ENCODE assay signal across 12 mouse cellular contexts in the genomic region with DNA sequence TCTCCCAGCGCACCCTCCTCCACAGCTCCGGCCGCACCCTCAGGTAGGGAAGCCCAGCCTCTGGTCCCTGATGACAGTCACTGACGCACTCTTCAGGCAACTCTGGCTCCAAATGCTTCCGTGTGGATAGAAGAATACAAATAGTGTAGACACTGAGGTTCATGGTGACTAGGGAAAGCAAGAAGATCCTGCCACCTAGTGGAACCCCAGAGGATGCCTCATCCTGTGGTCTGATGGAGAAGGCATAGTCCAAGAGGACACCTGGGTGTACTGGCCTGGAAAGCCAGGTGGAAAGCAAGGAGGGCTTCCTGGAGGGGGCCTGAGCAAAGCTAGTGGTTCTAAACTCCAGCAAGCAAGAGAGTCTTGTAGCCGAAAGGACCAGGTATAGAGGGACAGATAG. TPM values are rescaled to one million over a fixed set of nuclear protein-coding genes. Genes with fewer than 3 reads are reported as not detected.
DNase-seq lines count a peak whose midpoint lies in the region; ATAC-seq and TF ChIP-seq lines count a peak whose summit lies in the region.
"Had no signal": no experiment of that assay in that cellular context is flagged by ENCODE, and none has a peak within 500 bp of the region (broad histone marks: within the 10 kb centered on the region; RNA-seq: fewer than 3 reads in every experiment).

No protein-coding gene starts in this region.

- ATAC-seq in kidney, postnatal 0 days (replicated peaks; ENCODE audit: low FRiP score, low read depth): 0 out of 2 replicates have a peak, but pooled peaks have one; percentile 34
- no peak for ATAC-seq in erythroblast, adult 5-6 weeks (replicated peaks; ENCODE audit: low FRiP score, poor library complexity, severe bottlenecking)

- peak; percentile 63 for TF ChIP-seq CTCF in kidney, postnatal 0 days (IDR thresholded peaks at IDR 0.05; ENCODE audit: low read depth)
- TF ChIP-seq CTCF in bone marrow macrophage, adult 2 months (IDR thresholded peaks at IDR 0.05; ENCODE audit: low read depth, low read length): 0 out of 2 replicates have a peak, but pooled peaks have one; percentile 10

- H3K4me1 ChIP-seq in kidney, postnatal 0 days (replicated peaks; ENCODE audit: insufficient read depth, low read length): no peaks in the 10 kb centered on the region
- peaks cover 4% of the 10 kb centered on the region for H3K4me1 ChIP-seq in bone marrow macrophage, adult 2 months (ENCODE audit: control insufficient read depth, insufficient read depth, low read length)
- H3K4me1 ChIP-seq: lung, embryonic 15.5 days; midbrain, embryonic 12.5 days had no signal

- H3K36me3 ChIP-seq in kidney, postnatal 0 days (ENCODE audit: insufficient read depth, low read length): no peaks in the 10 kb centered on the region
- H3K36me3 ChIP-seq: lung, embryonic 15.5 days; midbrain, embryonic 12.5 days; neural tube, embryonic 15.5 days had no signal

- H3K9ac ChIP-seq in kidney, postnatal 0 days (ENCODE audit: low read depth, low read length): no peak overlapping the region
- H3K9ac ChIP-seq: lung, embryonic 15.5 days; midbrain, embryonic 12.5 days; neural tube, embryonic 15.5 days had no signal

- TF ChIP-seq POLR2A in bone marrow macrophage, adult 2 months (IDR thresholded peaks at IDR 0.05; ENCODE audit: borderline replicate concordance, low read depth, low read length): no peak

- WGBS in kidney, postnatal 0 days: 72% methylated on average over 6 of the region's 6 CpGs

- no peaks in the 10 kb centered on the region for H3K9me3 ChIP-seq in kidney, postnatal 0 days (replicated peaks; ENCODE audit: low read length)
- H3K9me3 ChIP-seq: lung, embryonic 15.5 days; midbrain, embryonic 12.5 days; neural tube, embryonic 15.5 days had no signal

- no peaks in the 10 kb centered on the region for H3K27me3 ChIP-seq in kidney, postnatal 0 days (ENCODE audit: insufficient read depth, low read length)
- H3K27me3 ChIP-seq: lung, embryonic 15.5 days had no signal

- H3K27ac ChIP-seq in kidney, postnatal 0 days: no peak overlapping the region
- no peak overlapping the region for H3K27ac ChIP-seq in bone marrow macrophage, adult 2 months (ENCODE audit: insufficient read depth, low read depth, low read length)
- H3K27ac ChIP-seq: lung, embryonic 15.5 days; midbrain, embryonic 12.5 days; neural tube, embryonic 15.5 days had no signal

- no peak overlapping the region for H3K4me2 ChIP-seq in kidney, postnatal 0 days (ENCODE audit: low read length)
- H3K4me2 ChIP-seq: lung, embryonic 15.5 days; midbrain, embryonic 12.5 days; neural tube, embryonic 15.5 days had no signal

- no peak overlapping the region for H3K4me3 ChIP-seq in kidney, postnatal 0 days (replicated peaks; ENCODE audit: low read depth, low read length)
- H3K4me3 ChIP-seq in bone marrow macrophage, adult 2 months (ENCODE audit: insufficient read depth, low read length): no peak overlapping the region
- H3K4me3 ChIP-seq: lung, embryonic 15.5 days; midbrain, embryonic 12.5 days; neural tube, embryonic 15.5 days had no signal

- peak; percentile 7 for DNase-seq in cerebellum, adult 9-10 months
- DNase-seq in cerebellum, adult 8-10 months: no peak
- DNase-seq in kidney, postnatal 0 days (ENCODE audit: low spot score): no peak
- no peak for DNase-seq in kidney, postnatal 25 days
- DNase-seq in 3T3-L1 (ENCODE audit: low read depth, low spot score): peak; percentile 33
- DNase-seq in spleen, postnatal 14 days (ENCODE audit: low spot score in 2 of 2): no peak
- DNase-seq: gastrocnemius, postnatal 36 days had no signal

RNA-seq across cellular contexts. Expression of gene Ass1, which starts 49.1 kb away (rescaled TPM):
- polyA plus RNA-seq in kidney, postnatal 0 days (2015; fragmentation: Nextera tagmentation; extraction: Ambion mirVana): 319 and 427 TPM in 2 replicates
- polyA plus RNA-seq in bone marrow macrophage, adult 2 months (2012; ENCODE audit: insufficient read depth, insufficient read length, missing spikeins): 10.3 and 12.0 TPM in 2 replicates
- 18.4 and 33.2 TPM in 2 replicates for total RNA-seq in erythroblast, adult 5-6 weeks (2015; ENCODE audit: low replicate concordance)
- total RNA-seq in erythroblast, adult 5-6 weeks (2017; ENCODE audit: low replicate concordance): 3.7 and 17.6 TPM in 2 replicates

Comparison
In these comparisons a context has a peak if more than half of its experiments do, and no peak if none do; other contexts are left out.
1. DNase-seq: peak in cerebellum, adult 9-10 months (single experiment) and 3T3-L1 (single experiment); none in cerebellum, adult 8-10 months (single experiment), kidney, postnatal 0 days (single experiment), kidney, postnatal 25 days (0 of 2) and spleen, postnatal 14 days (0 of 2).
2. RNA of gene Ass1, which starts 49.1 kb away (polyA plus RNA-seq): 319 to 427 TPM in kidney, postnatal 0 days; 10.3 to 12.0 TPM in bone marrow macrophage, adult 2 months; every median in the first group is over 10 times any median in the second.